Mouse (Mus musculus) cerebral cortex, adult 2 months (tissue): ENCODE measurements around the gene Ppp1r9b.

ENCODE experiments used
- WGBS: fragments of 180-500 bp; shearing (Covaris S2); methylation state at CpG from one replicate; pipeline ENCODE4 v1.1.7; 2018; 5-methylcytosine and 5-hydroxymethylcytosine counted together

Gene Ppp1r9b

GRCm38 (mm10) chr11:95022237-95022992 is 31.6 kb downstream of the Ppp1r9b start:
- 78% methylated on average over 10 of the region's 10 CpGs for WGBS

DNA sequence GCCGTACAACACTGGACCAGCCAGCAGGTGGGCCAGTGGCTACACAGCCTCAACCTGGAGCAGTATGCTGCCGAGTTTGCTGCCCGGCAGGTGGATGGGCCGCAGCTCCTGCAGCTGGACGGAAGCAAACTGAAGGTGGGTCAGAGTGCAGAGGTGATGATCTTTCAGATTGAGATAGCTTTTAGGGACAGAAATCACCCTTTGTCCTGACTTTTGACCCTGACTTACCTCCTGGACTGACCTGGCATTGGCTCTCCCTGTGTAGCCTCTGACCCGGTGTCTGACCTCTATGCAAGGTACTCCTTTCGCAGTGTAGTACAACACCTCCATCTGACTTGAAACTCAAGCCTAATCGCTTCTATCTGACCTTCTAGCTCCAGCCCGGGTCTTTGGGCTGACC is 32.6 kb downstream of the Ppp1r9b start:
- 94% methylated on average over 9 of the region's 9 CpGs for WGBS

DNA sequence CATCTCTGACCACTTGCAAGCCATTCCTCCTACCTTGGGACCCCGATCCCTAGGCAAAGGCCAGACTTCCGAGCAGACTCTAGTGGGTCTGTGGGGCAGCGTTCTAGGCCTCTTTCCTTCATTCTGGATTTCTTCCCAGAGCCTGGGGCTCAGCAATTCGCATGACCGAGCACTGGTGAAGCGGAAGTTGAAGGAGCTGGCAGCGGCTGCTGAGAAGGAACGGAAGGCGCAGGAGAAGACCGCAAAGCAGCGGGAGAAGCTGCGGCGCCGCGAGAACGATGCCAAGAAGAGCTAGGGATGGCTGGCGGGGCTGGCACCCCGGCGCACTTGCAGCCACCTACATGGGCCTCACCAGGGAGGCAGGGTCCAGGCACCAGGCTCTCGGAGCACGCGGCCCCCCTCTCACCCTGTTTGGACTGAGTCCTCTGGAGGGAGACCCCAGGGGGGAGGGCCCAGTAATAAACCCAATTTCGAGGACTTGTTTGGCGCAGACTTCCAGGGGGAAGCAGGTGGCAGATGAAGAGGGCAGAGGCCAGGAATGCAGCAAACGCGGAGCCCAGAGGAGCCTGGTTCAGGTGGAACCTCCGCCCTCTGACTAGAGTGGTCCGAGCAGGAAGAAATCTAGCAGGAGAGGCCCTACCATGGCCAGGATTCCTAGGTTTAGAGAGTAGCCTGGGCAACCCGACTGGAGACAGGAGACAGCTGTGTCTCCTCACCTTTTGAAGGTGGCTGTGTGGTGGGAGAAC is 33.8 kb downstream of the Ppp1r9b start:
- WGBS = 43% methylated on average over 29 of the region's 29 CpGs

- WGBS = 90% methylated on average over 11 of the region's 11 CpGs
These were observed 34.6 kb downstream of the Ppp1r9b start for GRCm38 (mm10) chr11:95025227-95026012.

DNA sequence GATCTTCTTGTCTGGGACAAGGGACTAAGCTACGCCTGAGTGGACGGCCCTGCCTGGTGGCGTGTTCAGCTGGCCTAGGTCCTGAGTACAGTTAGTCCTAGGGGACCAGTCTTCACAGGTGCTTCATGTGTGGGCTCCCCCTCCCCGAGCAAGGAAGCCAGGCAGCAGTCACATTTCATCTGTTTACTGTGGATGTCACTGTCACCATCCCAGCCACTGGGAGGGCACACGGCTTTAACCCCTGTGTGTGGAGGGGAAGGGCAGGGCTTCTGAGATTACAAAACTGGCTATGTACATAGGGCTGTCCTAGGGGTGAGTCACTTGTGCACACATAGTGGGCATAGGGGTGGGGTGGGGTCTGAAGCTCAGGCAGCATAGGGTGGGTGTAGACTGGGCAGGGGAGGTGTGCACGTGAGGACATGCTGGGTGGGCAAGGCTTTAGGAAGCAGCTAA is 35.3 kb downstream of the Ppp1r9b start:
- WGBS = 78% methylated on average over 6 of the region's 6 CpGs

DNA sequence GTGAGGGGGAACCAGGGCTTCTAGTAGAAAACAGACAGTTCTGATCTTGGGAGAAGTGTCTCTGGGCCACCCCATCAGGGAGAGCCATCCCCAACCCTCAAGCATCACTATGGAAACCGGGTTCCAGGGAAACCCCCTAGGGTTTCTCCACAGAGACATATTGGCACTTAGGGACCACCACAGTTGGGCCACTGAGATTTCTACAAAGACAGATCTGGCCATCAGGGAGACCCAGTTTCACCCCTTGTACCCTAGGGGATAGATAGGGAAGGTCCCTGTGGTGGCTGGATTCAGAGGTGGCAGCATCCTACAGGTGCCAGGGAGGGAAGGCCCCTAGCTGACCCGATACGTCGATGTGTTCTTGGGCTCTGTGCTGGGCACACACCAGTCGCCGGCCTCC is 36.0 kb downstream of the Ppp1r9b start:
- WGBS = 88% methylated on average over 6 of the region's 6 CpGs

GRCm38 (mm10) chr11:95027850-95028470 is 37.1 kb downstream of the Ppp1r9b start:
- WGBS = 66% methylated on average over 13 of the region's 13 CpGs

- 48% methylated on average over 6 of the region's 6 CpGs for WGBS
These were observed 42.1 kb downstream of the Ppp1r9b start for GRCm38 (mm10) chr11:95032945-95033344.

DNA sequence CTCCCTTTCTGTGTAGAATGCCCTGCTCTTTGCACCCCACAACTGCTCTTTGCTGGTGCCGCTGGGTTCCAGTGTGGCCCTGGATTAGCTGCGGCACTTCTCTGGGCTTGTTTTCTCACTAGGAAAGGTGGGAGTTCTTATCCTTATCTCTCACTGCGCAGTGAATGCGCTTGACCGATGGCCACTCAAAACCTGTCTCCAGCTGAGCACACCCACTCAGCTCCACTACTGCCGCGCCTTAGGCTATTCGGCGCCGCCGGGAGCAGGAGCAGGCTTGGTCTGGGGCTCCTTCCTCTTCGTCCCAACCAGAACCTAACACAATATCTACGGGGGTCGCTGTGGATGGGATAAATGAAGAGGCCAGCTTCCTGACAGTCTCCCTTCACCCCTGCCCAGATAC is 42.8 kb downstream of the Ppp1r9b start:
- WGBS = 85% methylated on average over 14 of the region's 14 CpGs

- WGBS = 35% methylated on average over 10 of the region's 10 CpGs
These were observed 44.1 kb downstream of the Ppp1r9b start for GRCm38 (mm10) chr11:95034902-95035301.

- WGBS = 99% methylated on average over 5 of the region's 5 CpGs
These were observed 45.7 kb downstream of the Ppp1r9b start for GRCm38 (mm10) chr11:95036521-95036920.

DNA sequence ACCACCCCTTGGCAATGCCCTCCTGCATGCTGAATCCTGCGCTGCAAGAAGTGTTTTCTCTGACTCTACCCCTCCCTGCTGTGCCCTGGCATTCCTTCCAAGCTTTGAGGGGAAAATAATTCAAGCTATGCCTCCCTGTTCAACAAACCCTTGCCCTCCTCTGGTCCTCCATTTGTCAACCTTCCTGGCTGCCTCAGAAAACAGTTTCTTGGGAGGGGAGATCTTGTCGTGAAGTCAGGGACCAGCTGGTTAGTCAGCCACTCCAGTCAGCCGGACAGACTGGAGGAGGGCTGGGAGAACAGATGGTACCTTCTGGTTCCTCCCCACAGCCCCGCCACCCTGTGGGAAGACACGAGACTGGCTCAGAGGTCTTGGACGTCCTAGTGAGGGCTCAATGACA is 46.5 kb downstream of the Ppp1r9b start:
- 47% methylated on average over 6 of the region's 6 CpGs for WGBS

DNA sequence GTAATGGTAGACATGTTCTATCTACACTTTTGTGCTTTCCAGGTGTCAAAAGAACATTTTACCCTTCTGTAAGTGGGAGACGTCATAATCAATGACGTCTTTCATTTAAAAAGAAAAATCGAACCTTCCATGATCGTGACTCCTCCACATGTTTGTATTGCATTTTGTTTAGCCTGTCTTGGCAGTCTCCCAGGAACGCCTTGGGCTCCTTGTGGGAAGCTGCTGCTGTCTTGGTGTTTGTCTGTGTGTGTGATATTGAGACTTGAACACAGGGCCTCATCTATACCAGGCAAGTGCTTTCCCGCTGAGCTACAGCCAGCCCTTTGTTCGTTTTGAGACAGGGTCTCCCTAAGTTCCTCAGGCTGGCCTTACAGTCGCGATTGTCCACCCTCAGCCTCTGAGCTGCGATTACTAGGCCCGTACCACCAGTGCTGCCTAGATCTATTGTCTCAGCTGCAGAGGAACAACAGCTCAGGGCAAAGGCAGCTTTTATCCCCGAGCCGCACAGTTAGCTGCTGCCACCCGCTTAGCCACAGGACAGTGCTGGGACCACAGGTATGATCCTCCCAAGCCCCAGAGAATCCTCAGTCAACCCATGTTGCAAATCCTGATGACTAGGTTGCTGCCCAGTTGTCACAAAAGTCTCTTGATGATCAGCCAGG is 47.5 kb downstream of the Ppp1r9b start:
- 57% methylated on average over 14 of the region's 14 CpGs for WGBS

DNA sequence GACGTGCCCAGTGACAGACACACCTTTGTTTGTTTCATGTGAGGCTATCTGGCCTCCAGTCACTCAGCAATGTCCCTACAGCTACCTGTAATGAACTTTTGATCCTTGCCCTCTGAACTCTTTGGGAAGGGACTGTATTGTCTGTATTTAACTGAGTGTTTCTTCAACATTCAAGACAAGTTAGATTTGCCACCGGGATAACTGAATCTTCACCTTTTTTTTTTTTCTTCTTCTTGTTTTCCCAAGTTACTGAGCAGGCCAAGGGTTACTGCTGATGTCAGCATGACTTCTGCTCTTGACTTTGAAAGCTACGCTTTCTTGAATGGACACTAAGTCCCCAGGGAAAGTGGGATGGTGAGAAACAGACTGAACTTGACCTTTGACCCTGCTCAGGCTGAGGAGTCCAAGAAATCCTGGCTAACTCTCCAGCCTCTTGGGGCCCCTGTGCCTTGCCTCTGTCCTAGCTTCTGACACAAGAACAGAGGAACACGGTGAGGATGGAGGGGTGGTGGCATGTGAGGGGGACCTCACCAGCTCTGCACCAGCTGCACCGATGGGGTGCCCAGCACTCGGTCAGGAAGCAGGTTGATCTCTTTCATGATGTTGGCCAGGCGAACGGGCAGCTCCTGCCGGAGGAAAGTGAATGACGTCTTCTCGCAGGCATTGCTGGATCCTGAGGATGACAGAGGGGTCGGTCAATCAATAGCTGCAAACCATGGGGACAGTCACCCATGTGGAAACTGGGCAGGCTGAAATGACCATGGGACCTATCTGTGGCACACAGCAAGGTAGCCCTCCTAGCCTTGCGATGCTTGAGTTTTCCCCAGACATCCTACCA is 48.2 kb downstream of the Ppp1r9b start:
- 81% methylated on average over 13 of the region's 13 CpGs for WGBS

- 76% methylated on average over 4 of the region's 4 CpGs for WGBS
These were observed 48.9 kb downstream of the Ppp1r9b start for GRCm38 (mm10) chr11:95039766-95040165.

DNA sequence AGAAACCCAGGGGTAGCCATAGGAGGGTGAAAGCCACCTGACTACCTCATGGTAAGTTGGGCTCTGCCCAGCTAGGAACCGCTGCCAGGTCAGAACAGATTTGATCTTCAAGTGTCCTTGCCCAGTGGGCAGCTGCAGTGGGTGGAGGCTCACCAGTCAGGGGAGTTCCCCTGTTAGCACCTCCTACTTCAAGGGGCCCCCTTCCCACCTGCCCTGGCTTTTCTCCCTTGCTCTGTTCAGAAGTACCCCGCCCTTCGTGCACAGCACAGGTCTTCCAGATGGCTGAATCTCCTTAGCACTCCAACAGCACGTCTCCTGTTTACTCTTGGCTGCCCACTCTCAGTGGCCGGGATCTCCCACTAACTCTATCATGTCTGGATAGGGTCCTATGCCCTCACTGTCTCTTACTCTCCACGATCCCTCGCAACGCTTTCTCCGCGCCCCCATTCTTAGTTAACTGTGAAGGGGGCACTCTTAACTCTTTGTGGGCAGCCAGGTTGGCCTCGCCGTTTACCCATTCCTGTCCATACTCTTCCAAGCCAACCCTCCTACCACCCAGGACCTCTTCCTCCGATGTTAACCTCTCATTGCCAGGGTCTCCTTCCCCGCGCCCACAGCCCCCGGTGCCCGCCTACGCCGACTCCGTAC is 49.8 kb downstream of the Ppp1r9b start:
- WGBS = under 1% methylated on average over 20 of the region's 20 CpGs

DNA sequence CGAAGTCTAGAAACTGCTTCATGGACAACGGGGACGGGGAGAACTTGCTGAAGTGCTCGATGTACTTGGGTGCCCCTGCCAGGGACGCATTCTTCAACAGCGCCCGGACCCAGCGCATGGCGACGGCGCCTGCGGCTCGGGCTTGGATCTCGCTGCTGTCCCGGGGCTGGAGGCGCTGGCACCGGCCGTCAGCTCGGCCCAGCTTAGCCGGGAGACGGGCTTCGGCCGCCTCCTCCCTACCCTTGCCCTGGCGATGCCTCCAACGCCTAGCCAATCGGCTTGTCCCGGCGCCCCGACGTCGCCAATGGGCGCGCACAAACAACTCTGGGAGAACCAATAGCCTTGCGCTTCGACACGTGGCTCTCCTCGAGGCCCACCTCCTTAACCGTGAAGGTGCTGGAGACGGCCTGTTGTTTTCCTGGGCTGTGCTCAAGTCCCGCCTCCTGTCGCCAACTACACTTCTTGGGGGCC is 50.3 kb downstream of the Ppp1r9b start, which contains the start of gene Pdk2:
Pdk2 (minus strand) TSS at position 216 of the 471 bp plus-strand sequence.
- 0% methylated on average over 41 of the region's 41 CpGs for WGBS

DNA sequence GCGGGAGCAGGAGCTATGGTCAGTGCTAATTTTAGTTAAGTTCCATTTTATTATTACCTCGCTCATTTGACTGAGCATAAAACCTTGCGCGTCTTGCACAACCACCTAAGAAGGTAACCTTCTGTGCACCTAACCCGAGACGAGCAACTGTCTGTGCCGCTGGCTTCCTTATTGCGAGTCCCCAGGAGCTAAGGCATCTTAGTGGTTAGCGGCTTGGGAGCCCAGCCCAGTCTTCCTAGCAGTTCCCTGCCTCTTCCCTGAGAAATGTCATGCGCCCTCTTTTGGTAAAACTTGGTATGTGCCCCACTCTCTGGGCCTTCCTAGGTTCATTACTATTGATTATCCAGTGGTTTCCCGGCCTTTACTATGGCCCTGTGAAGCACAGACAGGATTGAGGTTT is 51.3 kb downstream of the Ppp1r9b start:
- WGBS = 1% methylated on average over 11 of the region's 11 CpGs

GRCm38 (mm10) chr11:95043060-95043459 is 52.2 kb downstream of the Ppp1r9b start:
- 91% methylated on average over 4 of the region's 4 CpGs for WGBS

GRCm38 (mm10) chr11:95043608-95044007 is 52.8 kb downstream of the Ppp1r9b start:
- WGBS = 71% methylated on average over 7 of the region's 7 CpGs
